Mouse (Mus musculus) cerebellum, postnatal 10 days (tissue): ENCODE data around the gene Ciapin1.

Source experiments
- DNase-seq, 2 experiments: peaks; one replicate each; pipeline ENCODE4 v3.0.0; 2021; ENCODE audit warnings: mixed read lengths in 2 of 2

Gene Ciapin1

GRCm38 (mm10) chr8:94778036-94778435 lies 60.1 kb downstream of the Ciapin1 start:
- DNase-seq: no peak

- no peak for DNase-seq
Measured at GRCm38 (mm10) chr8:94776346-94776745, 61.8 kb downstream of the Ciapin1 start.

GRCm38 (mm10) chr8:94774601-94775000 lies 63.6 kb downstream of the Ciapin1 start:
- DNase-seq: no peak

- DNase-seq: no peak
Measured at GRCm38 (mm10) chr8:94773700-94774171, 64.4 kb downstream of the Ciapin1 start.

- DNase-seq: no peak
Measured at GRCm38 (mm10) chr8:94773048-94773447, 65.1 kb downstream of the Ciapin1 start.

GRCm38 (mm10) chr8:94771941-94772670 lies 66.1 kb downstream of the Ciapin1 start, which contains the start of gene Cx3cl1:
Cx3cl1 (plus strand) TSS chr8:94772009.
- peak; percentile 61 to 77 for DNase-seq

GRCm38 (mm10) chr8:94770945-94771344 lies 67.2 kb downstream of the Ciapin1 start:
- DNase-seq: peak; percentile 71 to 72
